Mouse (Mus musculus) large intestine, adult 2 months (tissue): ENCODE measurements around the gene Emp1. TPM values are rescaled to one million over a fixed set of nuclear protein-coding genes. Genes with fewer than 3 reads are reported as not detected.

ENCODE experiments used
- DNase-seq: peaks from one replicate; pipeline ENCODE4 v3.0.0-alpha.2; 2012; ENCODE audit warnings: low read depth, low spot score
- WGBS: fragments of 180-500 bp; shearing (Covaris S2); methylation state at CpG from one replicate; pipeline ENCODE4 v1.1.7; 2018; 5-methylcytosine and 5-hydroxymethylcytosine counted together
- polyA plus RNA-seq: library from polyadenylated mRNA; depleted of rRNA; stranded (reverse); fragments of >200 nt; gene quantifications from 2 replicates; pipeline ENCODE4 v1.2.3, GENCODE M21; 2012

Emp1 gene
- polyA plus RNA-seq, 1 experiment = 138 TPM

- DNase-seq = no peak
- 28% methylated on average over 3 of the region's 3 CpGs for WGBS
Observed at GRCm38 (mm10) chr6:135362098-135362458, 267 bp upstream of the Emp1 start.

GRCm38 (mm10) chr6:135363344-135364040, 1.1 kb downstream of the Emp1 start:
- DNase-seq = no peak
- 9% methylated on average over 10 of the region's 10 CpGs for WGBS

GRCm38 (mm10) chr6:135364041-135364745, 1.8 kb downstream of the Emp1 start:
- no peak for DNase-seq
- WGBS = 2% methylated on average over 9 of the region's 9 CpGs

GRCm38 (mm10) chr6:135364891-135365301, 2.6 kb downstream of the Emp1 start:
- WGBS = 49% methylated on average over 6 of the region's 6 CpGs
- no peak for DNase-seq

GRCm38 (mm10) chr6:135365614-135366013, 3.3 kb downstream of the Emp1 start:
- DNase-seq = no peak
- WGBS = 36% methylated on average over 4 of the region's 4 CpGs

GRCm38 (mm10) chr6:135368230-135368629, 5.9 kb downstream of the Emp1 start:
- 79% methylated on average over 6 of the region's 6 CpGs for WGBS

GRCm38 (mm10) chr6:135369551-135369968, 7.2 kb downstream of the Emp1 start:
- WGBS = 17% methylated on average over 5 of the region's 5 CpGs
- no peak for DNase-seq

More at GRCm38 (mm10) chr6:135368230-135368629, 5.9 kb downstream of the Emp1 start:
- DNase-seq = no peak

GRCm38 (mm10) chr6:135370954-135371353, 8.6 kb downstream of the Emp1 start:
- DNase-seq = no peak
- WGBS = 88% methylated on average over 6 of the region's 6 CpGs

GRCm38 (mm10) chr6:135373357-135373756, 11.0 kb downstream of the Emp1 start:
- no peak for DNase-seq
- WGBS = 80% methylated on average over 8 of the region's 8 CpGs

- 58% methylated on average over 5 of the region's 5 CpGs for WGBS
- no peak for DNase-seq
Observed at GRCm38 (mm10) chr6:135375818-135376217, 13.5 kb downstream of the Emp1 start.

- DNase-seq = no peak
- WGBS = 54% methylated on average over 7 of the region's 7 CpGs
Observed at GRCm38 (mm10) chr6:135376248-135376647, 13.9 kb downstream of the Emp1 start.

- no peak for DNase-seq
- WGBS = 21% methylated on average over 16 of the region's 16 CpGs
Observed at GRCm38 (mm10) chr6:135377583-135378319, 15.4 kb downstream of the Emp1 start.

- DNase-seq = no peak
Observed at GRCm38 (mm10) chr6:135383919-135384318, 21.6 kb downstream of the Emp1 start.

- 40% methylated on average over 8 of the region's 8 CpGs for WGBS
- DNase-seq = no peak
Observed at GRCm38 (mm10) chr6:135385738-135386459, 23.6 kb downstream of the Emp1 start.

GRCm38 (mm10) chr6:135387653-135388052, 25.3 kb downstream of the Emp1 start:
- no peak for DNase-seq
- 90% methylated on average over 1 of the region's 1 CpGs for WGBS

GRCm38 (mm10) chr6:135388711-135389110, 26.4 kb downstream of the Emp1 start:
- no peak for DNase-seq
- 28% methylated on average over 8 of the region's 8 CpGs for WGBS

- DNase-seq = no peak
Observed at GRCm38 (mm10) chr6:135390398-135390797, 28.1 kb downstream of the Emp1 start.

GRCm38 (mm10) chr6:135395375-135395774, 33.0 kb downstream of the Emp1 start:
- 80% methylated on average over 8 of the region's 8 CpGs for WGBS
- DNase-seq = no peak

More at GRCm38 (mm10) chr6:135390398-135390797, 28.1 kb downstream of the Emp1 start:
- WGBS = 39% methylated on average over 3 of the region's 3 CpGs

GRCm38 (mm10) chr6:135397089-135397488, 34.7 kb downstream of the Emp1 start:
- WGBS = 82% methylated on average over 4 of the region's 4 CpGs
- no peak for DNase-seq

- WGBS = 90% methylated on average over 8 of the region's 8 CpGs
- no peak for DNase-seq
Observed at GRCm38 (mm10) chr6:135397788-135398187, 35.4 kb downstream of the Emp1 start.
